Mouse (Mus musculus) monocyte, adult 5-6 weeks (primary cell): ENCODE measurements around the gene Rhot2. TPM values are rescaled to one million over a fixed set of nuclear protein-coding genes. Genes with fewer than 3 reads are reported as not detected.

Source experiments
- total RNA-seq: library from RNA; stranded (forward); fragments of 200-1000, 200-491, 200-594 nt; gene quantifications from 3 replicates; pipeline ENCODE4 v1.2.3, GENCODE M21; 2017

The Rhot2 gene
- total RNA-seq, 1 experiment from 2014 or later, result 17.6 TPM

Other genes with a start within 250 kb of the Rhot2 start
- not detected in 3 replicates for gene Gng13, start 127.7 kb downstream of the Rhot2 start, total RNA-seq
- gene Chtf18, start 117.4 kb downstream of the Rhot2 start, total RNA-seq, result 1.1 to 5.0 TPM (median 3.0 TPM) in 3 replicates
- 0.95 to 2.5 TPM in 2 of 3 replicates, not detected in the other for gene Rpusd1, start 117.2 kb downstream of the Rhot2 start, total RNA-seq
- gene Mslnl, start 108.8 kb downstream of the Rhot2 start, total RNA-seq, result not detected in 3 replicates
- gene Msln, start 90.5 kb downstream of the Rhot2 start, total RNA-seq, result not detected in 3 replicates
- gene Narfl, start 71.1 kb downstream of the Rhot2 start, total RNA-seq, result 22.3 to 32.1 TPM (median 27.3 TPM) in 3 replicates
- gene Haghl, start 59.2 kb downstream of the Rhot2 start, total RNA-seq, result 16.0 to 49.1 TPM (median 25.3 TPM) in 3 replicates
- not detected in 3 replicates for gene Ccdc78, start 58.3 kb downstream of the Rhot2 start, total RNA-seq
- 30.7 to 53.7 TPM (median 38.7 TPM) in 3 replicates for gene Fam173a, start 52.0 kb downstream of the Rhot2 start, total RNA-seq
- gene AC134908.4, start 49.2 kb downstream of the Rhot2 start, total RNA-seq, result not detected in 3 replicates
- gene Metrn, start 47.7 kb downstream of the Rhot2 start, total RNA-seq, result 5.1 to 6.4 TPM (median 6.1 TPM) in 3 replicates
- not detected in 3 replicates for gene Fbxl16, start 35.8 kb downstream of the Rhot2 start, total RNA-seq
- gene Wdr24, start 21.2 kb downstream of the Rhot2 start, total RNA-seq, result 10.7 to 16.6 TPM (median 15.6 TPM) in 3 replicates
- 7.9 to 20.3 TPM (median 11.0 TPM) in 3 replicates for gene Jmjd8, start 16.0 kb downstream of the Rhot2 start, total RNA-seq
- 74.5 to 81.4 TPM (median 75.3 TPM) in 3 replicates for gene Stub1, start 11.4 kb downstream of the Rhot2 start, total RNA-seq
- gene Rhbdl1, start 7.6 kb downstream of the Rhot2 start, total RNA-seq, result 1.8 TPM in 1 of 3 replicates, not detected in the others
- gene Gm20683, start 3.1 kb downstream of the Rhot2 start, total RNA-seq, result 0.43 to 2.9 TPM (median 2.1 TPM) in 3 replicates
- gene Wdr90, start 16.6 kb upstream of the Rhot2 start, total RNA-seq, result 2.9 to 7.7 TPM (median 3.4 TPM) in 3 replicates
- 1.1 to 5.7 TPM (median 1.6 TPM) in 3 replicates for gene Mcrip2, start 23.9 kb upstream of the Rhot2 start, total RNA-seq
- gene Mettl26, start 30.2 kb upstream of the Rhot2 start, total RNA-seq, result 1.3 to 10.0 TPM (median 7.0 TPM) in 3 replicates
- 1.0 to 2.1 TPM (median 1.4 TPM) in 3 replicates for gene Wfikkn1, start 36.0 kb upstream of the Rhot2 start, total RNA-seq
- 3.5 to 7.1 TPM (median 3.8 TPM) in 3 replicates for gene Rab40c, start 74.9 kb upstream of the Rhot2 start, total RNA-seq
- 13.5 to 34.1 TPM (median 18.4 TPM) in 3 replicates for gene Pigq, start 100.1 kb upstream of the Rhot2 start, total RNA-seq
- gene Nhlrc4, start 100.1 kb upstream of the Rhot2 start, total RNA-seq, result not detected in 3 replicates
- not detected in 3 replicates for gene A930017K11Rik, start 107.7 kb upstream of the Rhot2 start, total RNA-seq
- gene Capn15, start 140.9 kb upstream of the Rhot2 start, total RNA-seq, result 2.3 to 6.6 TPM (median 6.1 TPM) in 3 replicates
- 0.32 to 4.0 TPM (median 1.2 TPM) in 3 replicates for gene Rab11fip3, start 224.7 kb upstream of the Rhot2 start, total RNA-seq
- gene Decr2, start 245.5 kb upstream of the Rhot2 start, total RNA-seq, result 7.7 to 13.9 TPM (median 12.5 TPM) in 3 replicates